Mouse (Mus musculus): Measurements from ENCODE around the gene Zdhhc1. TPM values are rescaled to one million over a fixed set of nuclear protein-coding genes. Genes with fewer than 3 reads are reported as not detected.

Zdhhc1 gene
- total and polyA plus RNA-seq, 3 experiments, result 4.9 to 11.5 TPM; not detected in 1

DNA sequence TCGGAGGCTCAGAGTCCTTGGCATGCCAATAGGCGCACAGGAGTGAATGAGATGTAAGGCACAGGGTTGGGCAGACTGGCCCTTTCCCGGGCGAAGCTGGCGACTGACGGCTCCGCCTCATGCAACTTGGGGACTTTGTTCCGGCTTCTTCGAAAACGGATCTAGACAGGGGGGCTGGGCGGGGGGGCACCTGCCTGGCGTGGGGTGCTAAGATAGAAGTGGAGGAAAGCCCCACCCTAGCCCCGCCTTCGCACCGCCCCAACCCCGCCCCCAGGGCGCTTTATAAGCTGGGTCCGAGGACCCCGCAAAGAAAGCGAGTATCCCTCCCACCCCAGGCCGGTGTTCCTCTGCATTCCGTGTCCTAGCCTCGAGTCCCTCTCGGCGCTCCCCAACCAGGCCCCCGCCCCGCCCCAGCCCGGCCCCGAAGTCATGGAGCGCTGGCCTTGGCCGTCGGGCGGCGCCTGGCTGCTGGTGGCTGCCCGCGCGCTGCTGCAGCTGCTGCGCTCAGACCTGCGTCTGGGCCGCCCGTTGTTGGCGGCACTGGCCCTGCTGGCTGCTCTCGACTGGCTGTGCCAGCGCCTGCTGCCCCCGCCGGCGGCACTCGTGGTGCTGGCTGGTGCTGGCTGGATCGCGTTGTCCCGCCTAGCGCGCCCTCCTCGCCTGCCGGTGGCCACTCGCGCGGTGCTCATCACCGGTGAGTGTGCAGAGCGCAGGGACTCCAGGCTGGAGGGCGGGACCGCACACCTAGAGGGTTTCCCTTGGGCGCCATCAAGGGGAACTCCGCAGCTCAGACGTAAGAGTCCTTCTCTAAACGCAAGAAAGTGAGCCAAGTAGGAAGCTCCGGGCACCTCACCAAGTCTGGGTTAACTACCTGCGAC, 22.0 kb upstream of the Zdhhc1 start, which contains the start of gene Hsd11b2:
Gene Hsd11b2, plus strand, starts transcription at position 320 of the 878 bp plus-strand sequence.
- Histone ChIP-seq H3K27me3 (ENCODE audit: control insufficient read depth in 1 of 2, insufficient read depth in 2 of 2, low read length in 2 of 2) (no peaks in the 10 kb centered on the region), H3K4me1 (ENCODE audit: control insufficient read depth in 1 of 2, insufficient read depth in 2 of 2, low read length in 2 of 2) (peaks cover 5 to 17% of the 10 kb centered on the region in 2 experiments), H3K27ac (ENCODE audit: control insufficient read depth, low read depth, low read length) (no peak within 1 kb of the TSS), H3K36me3 (ENCODE audit: control insufficient read depth in 1 of 2, insufficient read depth in 2 of 2, low read length in 2 of 2) (peaks cover 0 to 7% of the 10 kb centered on the region in 2 experiments; a peak in 3 of 4 replicates), H3K79me2 (ENCODE audit: control insufficient read depth, insufficient read depth, low read length, poor library complexity) (no peaks in the 10 kb centered on the region), H3K9me3 (replicated peaks; ENCODE audit: insufficient read depth, low read length) (no peaks in the 10 kb centered on the region), H3K9ac (ENCODE audit: control insufficient read depth, low read depth, low read length, poor library complexity, severe bottlenecking) (peak within 1 kb of the TSS; percentile 62), H3K4me3 (ENCODE audit: control insufficient read depth in 1 of 2, insufficient read depth in 1 of 2, low read depth in 2 of 2, low read length in 2 of 2) (peak within 1 kb of the TSS; percentile 63 to 87)
- DNase-seq (ENCODE audit: low read depth, low spot score), result peak; percentile 86
- TF ChIP-seq POLR2AphosphoS2 (IDR thresholded peaks at IDR 0.05; ENCODE audit: low read length) (no peak), BHLHE40 (IDR thresholded peaks at IDR 0.05; ENCODE audit: borderline replicate concordance, low read depth, low read length) (no peak), MEF2A (IDR thresholded peaks at IDR 0.05; ENCODE audit: extremely low read depth, insufficient replicate concordance, low read depth, low read length, poor library complexity, severe bottlenecking) (no peak), CHD2 (IDR thresholded peaks at IDR 0.05; ENCODE audit: low read length) (no peak), MAFK (IDR thresholded peaks at IDR 0.05; ENCODE audit: borderline replicate concordance, low read depth, low read length) (no peak), POLR2AphosphoS5 (IDR thresholded peaks at IDR 0.05; ENCODE audit: borderline replicate concordance, low read depth, low read length) (no peak), SIN3A (IDR thresholded peaks at IDR 0.05; ENCODE audit: low read length) (peak; percentile 54), POLR2A (IDR thresholded peaks at IDR 0.05; ENCODE audit: control insufficient read depth in 1 of 2, insufficient read depth in 1 of 2, low read depth in 1 of 2, low read length in 2 of 2, poor library complexity in 1 of 2) (peak; percentile 26 to 48; a peak in 1 of 4 replicates), USF2 (IDR thresholded peaks at IDR 0.05; ENCODE audit: borderline replicate concordance in 1 of 2, insufficient read depth in 1 of 2, low read depth in 1 of 2, low read length in 2 of 2) (no peak), GABPA (IDR thresholded peaks at IDR 0.05; ENCODE audit: low read depth, low read length) (no peak), HCFC1 (IDR thresholded peaks at IDR 0.05; ENCODE audit: low read depth, low read length) (no peak), JUND (IDR thresholded peaks at IDR 0.05; ENCODE audit: low read depth, low read length) (no peak), RCOR1 (IDR thresholded peaks at IDR 0.05; ENCODE audit: low read depth, low read length) (no peak), ZMIZ1 (IDR thresholded peaks at IDR 0.05; ENCODE audit: low read depth, low read length) (no peak), CHD1 (IDR thresholded peaks at IDR 0.05; ENCODE audit: low read depth, low read length) (no peak), ZKSCAN1 (IDR thresholded peaks at IDR 0.05; ENCODE audit: low read depth, low read length) (no peak), TBP (IDR thresholded peaks at IDR 0.05; ENCODE audit: low read depth, low read length) (no peak), TCF12 (IDR thresholded peaks at IDR 0.05; ENCODE audit: low read depth, low read length) (peak; percentile 45; the same call in 1 of the 2 replicates), GATA1 (IDR thresholded peaks at IDR 0.05; ENCODE audit: low read depth, low read length) (no peak), ZNF384 (IDR thresholded peaks at IDR 0.05; ENCODE audit: low read depth, low read length) (no peak), TAL1 (IDR thresholded peaks at IDR 0.05; ENCODE audit: low read length) (no peak), SMC3 (IDR thresholded peaks at IDR 0.05; ENCODE audit: low read depth, low read length) (no peak), ETS1 (IDR thresholded peaks at IDR 0.05; ENCODE audit: low read depth, low read length) (0 out of 2 replicates have a peak, but pooled peaks have one; percentile 22), NELFE (IDR thresholded peaks at IDR 0.05; ENCODE audit: low read depth, low read length) (peak; percentile 54), EP300 (IDR thresholded peaks at IDR 0.05; ENCODE audit: low read depth in 1 of 2, low read length in 2 of 2) (no peak), MAZ (IDR thresholded peaks at IDR 0.05; ENCODE audit: low read depth, low read length) (peak; percentile 87; the same call in 1 of the 2 replicates), CTCF (IDR thresholded peaks at IDR 0.05 in 2 of 3, conservative IDR thresholded peaks at IDR 0.05 in 1 of 3; ENCODE audit: control insufficient read depth in 1 of 3, insufficient read depth in 1 of 3, low read depth in 2 of 3, low read length in 3 of 3, poor library complexity in 1 of 3, severe bottlenecking in 1 of 3) (no peak), ELF1 (IDR thresholded peaks at IDR 0.05; ENCODE audit: low read depth, low read length) (peak; percentile 63), MYB (IDR thresholded peaks at IDR 0.05; ENCODE audit: low read depth, low read length) (no peak), E2F4 (IDR thresholded peaks at IDR 0.05; ENCODE audit: borderline replicate concordance, low read depth, low read length) (no peak), ZC3H11A (IDR thresholded peaks at IDR 0.05; ENCODE audit: low read depth, low read length) (0 out of 2 replicates have a peak, but pooled peaks have one; percentile 11), MXI1 (IDR thresholded peaks at IDR 0.05; ENCODE audit: low read depth, low read length) (0 out of 2 replicates have a peak, but pooled peaks have one; percentile 25), NRF1 (IDR thresholded peaks at IDR 0.05; ENCODE audit: insufficient read depth, low read depth, low read length, poor library complexity, severe bottlenecking) (no peak), RAD21 (IDR thresholded peaks at IDR 0.05; ENCODE audit: low read depth, low read length) (no peak), UBTF (IDR thresholded peaks at IDR 0.05; ENCODE audit: borderline replicate concordance, insufficient read depth, low read depth, low read length) (0 out of 2 replicates have a peak, but pooled peaks have one; percentile 41)

Measured in MEL (cell line).